Mouse (Mus musculus) kidney, postnatal 0 days (tissue): ENCODE results near the gene Asic5. TPM values are rescaled to one million over a fixed set of nuclear protein-coding genes. Genes with fewer than 3 reads are reported as not detected.

Experiments used
- ATAC-seq: fragments of 200-750 bp; cut with Nextera tagmentation; replicated peaks from 2 replicates; pipeline ENCODE4 v1.8.0; 2017; ENCODE audit warnings: low read depth, moderate number of reproducible peaks, moderate TSS enrichment, moderate library complexity; ENCODE audit not compliant: low FRiP score
- DNase-seq: peaks from one replicate; pipeline ENCODE4 v3.0.0-alpha.2; 2016; ENCODE audit warnings: low spot score
- H3K27ac ChIP-seq: fragments of 300-500 bp; sonication (generic); 2 replicates; pipeline ENCODE4 v1.5.1; 2014; ENCODE audit warnings: mild to moderate bottlenecking
- H3K27me3 ChIP-seq: fragments of 300-500 bp; sonication (generic); 2 replicates; pipeline ENCODE4 v1.6.1; 2014; ENCODE audit warnings: low read length, mixed read lengths; ENCODE audit not compliant: insufficient read depth
- H3K36me3 ChIP-seq: fragments of 300-500 bp; sonication (generic); 2 replicates; pipeline ENCODE4 v1.6.1; 2014; ENCODE audit warnings: low read length, mixed read lengths; ENCODE audit not compliant: insufficient read depth
- H3K4me1 ChIP-seq: fragments of 300-500 bp; sonication (generic); replicated peaks from 2 replicates; pipeline ENCODE4 v1.6.1; 2014; ENCODE audit warnings: antibody characterized with exemption, low read length, mixed read lengths; ENCODE audit not compliant: insufficient read depth
- H3K4me2 ChIP-seq: fragments of 300-500 bp; sonication (generic); 2 replicates; pipeline ENCODE4 v1.6.1; 2014; ENCODE audit warnings: mild to moderate bottlenecking, low read length, moderate library complexity, mixed read lengths
- H3K4me3 ChIP-seq: fragments of 300-500 bp; sonication (generic); replicated peaks from 2 replicates; pipeline ENCODE4 v1.5.1; 2014; ENCODE audit warnings: low read depth, low read length
- H3K9ac ChIP-seq: fragments of 300-500 bp; sonication (generic); 2 replicates; pipeline ENCODE4 v1.6.1; 2014; ENCODE audit warnings: low read depth, low read length
- H3K9me3 ChIP-seq: fragments of 300-500 bp; sonication (generic); replicated peaks from 2 replicates; pipeline ENCODE4 v1.6.1; 2016; ENCODE audit warnings: low read length, inconsistent platforms, mixed read lengths
- CTCF ChIP-seq: IDR thresholded peaks from 2 replicates; pipeline ENCODE4 v1.5.1; 2016; ENCODE audit warnings: antibody characterized with exemption, low read depth, mild to moderate bottlenecking, moderate library complexity
- WGBS: fragments of 180-500 bp; shearing (Covaris S2); extraction: QIAGEN DNeasy Blood & Tissue Kit; methylation state at CpG from one replicate; pipeline ENCODE4 v1.1.7; 2014; 5-methylcytosine and 5-hydroxymethylcytosine counted together
- polyA plus RNA-seq: library from polyadenylated mRNA; unstranded; fragments of >200 nt; fragmentation: Nextera tagmentation; extraction: Ambion mirVana; gene quantifications from 2 replicates; pipeline ENCODE4 v1.2.1, GENCODE M21; 2015

Asic5 gene
- polyA plus RNA-seq, 1 experiment from 2014 or later, result 1.0 TPM

- WGBS, result 50% methylated on average over 5 of the region's 5 CpGs
- no peaks in the 10 kb centered on the region for H3K27me3 ChIP-seq
- no peak overlapping the region for H3K4me2 ChIP-seq
Observed at GRCm38 (mm10) chr3:82057201-82057600, 75.1 kb downstream of the Asic5 start.

GRCm38 (mm10) chr3:82061402-82062180 is 79.5 kb downstream of the Asic5 start:
- peak; percentile 66 for DNase-seq
- Histone ChIP-seq H3K9ac (no peak overlapping the region), H3K4me2 (no peak overlapping the region), H3K4me3 (no peak overlapping the region), H3K27ac (peak overlapping the region; percentile 42; the same call in 1 of the 2 replicates), H3K27me3 (no peaks in the 10 kb centered on the region), H3K36me3 (no peaks in the 10 kb centered on the region), H3K4me1 (0 out of 2 replicates have a peak, but pooled peaks cover 5% of the 10 kb centered on the region), H3K9me3 (no peaks in the 10 kb centered on the region)
- ATAC-seq, result peak; percentile 36; the same call in 1 of the 2 replicates
- peak; percentile 27; the same call in 1 of the 2 replicates for TF ChIP-seq CTCF
- 21% methylated on average over 9 of the region's 9 CpGs for WGBS

More at GRCm38 (mm10) chr3:82057201-82057600, 75.1 kb downstream of the Asic5 start:
- H3K4me3 ChIP-seq, result no peak overlapping the region
- no peak for TF ChIP-seq CTCF
- H3K36me3 ChIP-seq, result no peaks in the 10 kb centered on the region
- H3K9me3 ChIP-seq, result no peaks in the 10 kb centered on the region
- no peak overlapping the region for H3K27ac ChIP-seq
- no peak overlapping the region for H3K9ac ChIP-seq
- peak; percentile 88 for DNase-seq
- no peak for ATAC-seq
- H3K4me1 ChIP-seq, result 0 out of 2 replicates have a peak, but pooled peaks cover 5% of the 10 kb centered on the region

GRCm38 (mm10) chr3:82067830-82068229 is 85.7 kb downstream of the Asic5 start:
- H3K27ac ChIP-seq, result no peak overlapping the region
- no peak overlapping the region for H3K9ac ChIP-seq
- ATAC-seq, result no peak
- no peak overlapping the region for H3K4me2 ChIP-seq
- no peaks in the 10 kb centered on the region for H3K9me3 ChIP-seq
- TF ChIP-seq CTCF, result no peak
- no peaks in the 10 kb centered on the region for H3K4me1 ChIP-seq
- no peaks in the 10 kb centered on the region for H3K36me3 ChIP-seq
- WGBS, result 68% methylated on average over 5 of the region's 5 CpGs
- DNase-seq, result no peak
- no peak overlapping the region for H3K4me3 ChIP-seq
- no peaks in the 10 kb centered on the region for H3K27me3 ChIP-seq

Other genes with a start within 250 kb of the Asic5 start
- 25.3 and 25.7 TPM in 2 replicates for gene Ctso, start 49.7 kb upstream of the Asic5 start, polyA plus RNA-seq
- 0.08 and 0.14 TPM in 2 replicates for gene Tdo2, start 6.1 kb upstream of the Asic5 start, polyA plus RNA-seq
- gene Gucy1b1, start 92.4 kb downstream of the Asic5 start, polyA plus RNA-seq, result 24.2 and 28.2 TPM in 2 replicates
- gene Gucy1a1, start 163.5 kb downstream of the Asic5 start, polyA plus RNA-seq, result 72.4 and 72.5 TPM in 2 replicates